Mouse (Mus musculus) brain, adult 10 weeks (tissue): ENCODE results near the gene Ifnl3. TPM values are rescaled to one million over a fixed set of nuclear protein-coding genes. Genes with fewer than 3 reads are reported as not detected.

Experiments used
- polyA plus RNA-seq: library from polyadenylated mRNA; stranded (reverse); fragments of 350-450 nt; fragmentation: Illumina TruSeq; extraction: RNeasy Lipid Tissue Mini Kit (QIAGEN cat#74804); gene quantifications from one replicate; pipeline ENCODE4 v1.2.3, GENCODE M21; 2015; ENCODE audit warnings: low read depth, low replicate concordance

Ifnl3 gene
- not detected for polyA plus RNA-seq

DNA sequence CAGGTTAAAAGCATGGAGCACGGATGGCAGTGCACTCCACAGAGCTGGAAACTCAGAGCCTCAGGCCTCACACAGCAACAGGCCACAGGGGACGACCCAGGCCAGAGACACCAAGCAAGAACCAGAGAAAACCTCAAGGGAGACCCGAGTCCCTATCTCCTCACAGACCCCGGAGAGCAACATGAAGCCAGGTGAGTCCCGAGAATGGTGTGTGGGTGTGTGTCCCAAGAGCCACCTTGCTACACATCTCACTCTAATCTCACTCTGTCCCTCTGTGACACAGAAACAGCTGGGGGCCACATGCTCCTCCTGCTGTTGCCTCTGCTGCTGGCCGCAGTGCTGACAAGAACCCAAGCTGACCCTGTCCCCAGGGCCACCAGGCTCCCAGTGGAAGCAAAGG, at the start of gene Ifnl3:
Ifnl3 (plus strand) TSS at position 301 of the 400 bp plus-strand sequence.

DNA sequence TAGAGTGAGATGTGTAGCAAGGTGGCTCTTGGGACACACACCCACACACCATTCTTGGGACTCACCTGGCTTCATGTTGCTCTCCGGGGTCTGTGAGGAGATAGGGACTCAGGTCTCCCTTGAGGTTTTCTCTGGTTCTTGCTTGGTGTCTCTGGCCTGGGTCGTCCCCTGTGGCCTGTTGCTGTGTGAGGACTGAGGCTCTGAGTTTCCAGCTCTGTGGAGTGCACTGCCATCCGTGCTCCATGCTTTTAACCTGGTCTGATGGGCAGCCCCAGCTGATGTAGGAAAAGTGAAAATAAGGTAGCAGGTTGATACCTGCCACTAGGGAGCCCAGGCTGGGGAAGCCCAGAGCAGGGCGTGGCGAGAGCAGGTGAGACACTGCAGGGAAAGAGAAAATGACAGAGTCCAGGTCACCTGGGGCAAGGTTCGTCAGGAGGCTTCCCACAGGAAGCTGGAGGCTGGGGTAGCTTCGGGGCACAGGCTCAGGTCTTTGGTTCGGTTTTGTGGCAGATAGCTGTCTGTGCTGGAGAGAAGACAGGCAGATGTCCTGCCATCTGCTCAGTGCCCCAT, 12.1 kb upstream of the Ifnl3 start, which contains the start of gene Ifnl2:
Ifnl2 (minus strand) TSS at position 51 of the 570 bp plus-strand sequence.

DNA sequence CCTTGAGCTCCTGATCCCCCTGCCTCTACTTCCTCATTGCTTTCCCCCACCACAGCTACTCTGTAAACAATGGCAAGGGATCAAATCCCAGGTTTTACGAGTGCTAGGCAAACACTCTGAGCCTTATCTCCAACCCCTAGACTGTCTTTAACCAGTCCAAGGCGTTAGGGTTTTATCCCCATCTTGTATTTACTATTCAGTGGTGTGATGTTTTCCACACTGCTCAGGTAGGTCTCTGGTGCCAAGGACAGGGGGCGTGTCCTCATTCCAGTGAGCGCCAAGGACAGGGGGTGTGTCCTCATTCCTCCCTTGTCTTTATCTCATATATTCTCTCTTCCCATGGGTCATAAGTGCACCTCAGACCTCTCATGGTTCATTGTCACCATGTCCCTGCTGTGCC, 17.9 kb downstream of the Ifnl3 start, which contains the start of gene Sycn:
Sycn (plus strand) TSS at position 360 of the 400 bp plus-strand sequence.

DNA sequence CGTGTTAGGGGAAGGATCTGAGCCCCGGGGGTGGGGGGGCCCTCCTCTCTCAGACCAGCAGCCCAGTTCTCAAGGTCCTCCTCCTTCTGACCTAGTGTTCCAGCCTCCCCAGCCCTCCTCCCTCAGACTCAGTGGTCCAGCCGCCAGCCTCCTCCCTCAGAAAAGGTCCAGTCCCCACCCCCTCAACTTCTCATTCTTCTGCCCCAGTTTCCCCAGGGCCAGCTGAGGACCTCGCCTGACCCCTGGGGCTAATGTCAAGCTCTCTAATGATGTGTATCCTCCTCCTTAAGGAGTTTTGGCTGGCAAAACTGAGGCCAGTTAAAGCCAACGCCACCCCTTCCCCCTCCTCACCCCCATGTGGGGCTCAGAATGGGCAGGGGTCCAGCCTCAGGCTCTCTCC, 24.5 kb downstream of the Ifnl3 start, which contains the start of gene Nccrp1:
Nccrp1 (minus strand) TSS at position 101 of the 400 bp plus-strand sequence.

Other genes with a start within 250 kb of the Ifnl3 start
- gene Eid2b, start 245.1 kb upstream of the Ifnl3 start, polyA plus RNA-seq = 25.0 TPM
- 0.74 TPM for gene Selenov, start 231.7 kb upstream of the Ifnl3 start, polyA plus RNA-seq
- 1.0 TPM for gene Dll3, start 220.6 kb upstream of the Ifnl3 start, polyA plus RNA-seq
- 48.9 TPM for gene Timm50, start 210.8 kb upstream of the Ifnl3 start, polyA plus RNA-seq
- 94.6 TPM for gene Supt5, start 184.1 kb upstream of the Ifnl3 start, polyA plus RNA-seq
- gene Rps16, start 172.2 kb upstream of the Ifnl3 start, polyA plus RNA-seq = 704 TPM
- 4.3 TPM for gene Plekhg2, start 150.2 kb upstream of the Ifnl3 start, polyA plus RNA-seq
- gene Zfp36, start 142.6 kb upstream of the Ifnl3 start, polyA plus RNA-seq = 2.7 TPM
- 31.3 TPM for gene Med29, start 130.1 kb upstream of the Ifnl3 start, polyA plus RNA-seq
- 102 TPM for gene Paf1, start 129.9 kb upstream of the Ifnl3 start, polyA plus RNA-seq
- 4.6 TPM for gene Gmfg, start 85.4 kb upstream of the Ifnl3 start, polyA plus RNA-seq
- gene Lrfn1, start 70.9 kb upstream of the Ifnl3 start, polyA plus RNA-seq = 38.2 TPM
- gene Ifnl2, start 12.4 kb upstream of the Ifnl3 start, polyA plus RNA-seq = not detected
- not detected for gene Sycn, start 18.0 kb downstream of the Ifnl3 start, polyA plus RNA-seq
- gene Nccrp1, start 24.4 kb downstream of the Ifnl3 start, polyA plus RNA-seq = not detected
- 37.9 TPM for gene Samd4b, start 75.3 kb downstream of the Ifnl3 start, polyA plus RNA-seq
- gene Pak4, start 75.3 kb downstream of the Ifnl3 start, polyA plus RNA-seq = 6.6 TPM
- gene Acp7, start 108.5 kb downstream of the Ifnl3 start, polyA plus RNA-seq = 1.3 TPM
- 15.8 TPM for gene Fbxo27, start 170.0 kb downstream of the Ifnl3 start, polyA plus RNA-seq
- 3.3 TPM for gene Fbxo17, start 194.0 kb downstream of the Ifnl3 start, polyA plus RNA-seq
- gene Mrps12, start 219.0 kb downstream of the Ifnl3 start, polyA plus RNA-seq = 126 TPM
- gene Sars2, start 219.2 kb downstream of the Ifnl3 start, polyA plus RNA-seq = 12.4 TPM
- 3.2 TPM for gene Ccer2, start 233.3 kb downstream of the Ifnl3 start, polyA plus RNA-seq
- 181 TPM for gene Sirt2, start 243.9 kb downstream of the Ifnl3 start, polyA plus RNA-seq
- gene Nfkbib, start 244.7 kb downstream of the Ifnl3 start, polyA plus RNA-seq = 41.0 TPM